Mouse (Mus musculus): Measurements from ENCODE around the gene Herc4. TPM values are rescaled to one million over a fixed set of nuclear protein-coding genes. Genes with fewer than 3 reads are reported as not detected.
A peak's percentile ranks its signal among the peaks of the same experiment; 100 is the strongest.

Herc4 gene
- polyA plus RNA-seq, 1 experiment from 2014 or later, result 49.6 TPM

- Histone ChIP-seq H3K4me2 (no peak overlapping the region), H3K4me3 (replicated peaks) (no peak overlapping the region), H3K27ac (no peak overlapping the region), H3K9me3 (no peaks in the 10 kb centered on the region), H3K4me1 (no peaks in the 10 kb centered on the region), H3K27me3 (no peaks in the 10 kb centered on the region), H3K9ac (no peak overlapping the region), H3K36me3 (replicated peaks) (peaks cover 42% of the 10 kb centered on the region)
- no peak for ATAC-seq (ENCODE audit: low FRiP score)
- 96% methylated on average over 2 of the region's 2 CpGs for WGBS
Observed at GRCm38 (mm10) chr10:63267941-63268340, 24.3 kb downstream of the Herc4 start.

GRCm38 (mm10) chr10:63272401-63272800 lies 28.8 kb downstream of the Herc4 start:
- no peak overlapping the region for H3K4me3 ChIP-seq (replicated peaks)
- H3K36me3 ChIP-seq (replicated peaks), result peaks cover 38% of the 10 kb centered on the region
- H3K9ac ChIP-seq, result no peak overlapping the region
- no peak for ATAC-seq (ENCODE audit: low FRiP score)
- H3K27ac ChIP-seq, result no peak overlapping the region
- no peaks in the 10 kb centered on the region for H3K9me3 ChIP-seq
- H3K4me2 ChIP-seq, result no peak overlapping the region
- no peaks in the 10 kb centered on the region for H3K4me1 ChIP-seq
- H3K27me3 ChIP-seq, result no peaks in the 10 kb centered on the region

- no peaks in the 10 kb centered on the region for H3K27me3 ChIP-seq
- no peak overlapping the region for H3K4me3 ChIP-seq (replicated peaks)
- no peaks in the 10 kb centered on the region for H3K4me1 ChIP-seq
- H3K9me3 ChIP-seq, result no peaks in the 10 kb centered on the region
- no peak for ATAC-seq (ENCODE audit: low FRiP score)
- no peak overlapping the region for H3K4me2 ChIP-seq
- WGBS, result 94% methylated on average over 5 of the region's 5 CpGs
- H3K36me3 ChIP-seq (replicated peaks), result peaks cover 38% of the 10 kb centered on the region
- no peak overlapping the region for H3K9ac ChIP-seq
- no peak overlapping the region for H3K27ac ChIP-seq
Observed at GRCm38 (mm10) chr10:63272868-63273267, 29.3 kb downstream of the Herc4 start.

- ATAC-seq (ENCODE audit: low FRiP score), result no peak
- Histone ChIP-seq H3K4me3 (replicated peaks) (no peak overlapping the region), H3K9ac (no peak overlapping the region), H3K9me3 (no peaks in the 10 kb centered on the region), H3K27me3 (no peaks in the 10 kb centered on the region), H3K27ac (no peak overlapping the region), H3K36me3 (replicated peaks) (peaks cover 40% of the 10 kb centered on the region), H3K4me1 (no peaks in the 10 kb centered on the region), H3K4me2 (no peak overlapping the region)
- WGBS, result 94% methylated on average over 3 of the region's 3 CpGs
Observed at GRCm38 (mm10) chr10:63277010-63277409, 33.4 kb downstream of the Herc4 start.

- H3K27ac ChIP-seq, result no peak overlapping the region
- WGBS, result 90% methylated on average over 3 of the region's 3 CpGs
- H3K9me3 ChIP-seq, result no peaks in the 10 kb centered on the region
- no peak overlapping the region for H3K4me3 ChIP-seq (replicated peaks)
- H3K4me1 ChIP-seq, result no peaks in the 10 kb centered on the region
- no peaks in the 10 kb centered on the region for H3K27me3 ChIP-seq
- H3K36me3 ChIP-seq (replicated peaks), result peaks cover 40% of the 10 kb centered on the region
- no peak overlapping the region for H3K4me2 ChIP-seq
- H3K9ac ChIP-seq, result no peak overlapping the region
- no peak for ATAC-seq (ENCODE audit: low FRiP score)
Observed at GRCm38 (mm10) chr10:63279851-63280250, 36.2 kb downstream of the Herc4 start.

GRCm38 (mm10) chr10:63282417-63282816 lies 38.8 kb downstream of the Herc4 start:
- H3K27ac ChIP-seq, result no peak overlapping the region
- H3K36me3 ChIP-seq (replicated peaks), result peaks cover 50% of the 10 kb centered on the region
- H3K9ac ChIP-seq, result no peak overlapping the region
- H3K9me3 ChIP-seq, result no peaks in the 10 kb centered on the region
- H3K4me3 ChIP-seq (replicated peaks), result no peak overlapping the region
- no peaks in the 10 kb centered on the region for H3K27me3 ChIP-seq
- 90% methylated on average over 4 of the region's 4 CpGs for WGBS
- no peak overlapping the region for H3K4me2 ChIP-seq
- no peak for ATAC-seq (ENCODE audit: low FRiP score)
- H3K4me1 ChIP-seq, result no peaks in the 10 kb centered on the region

- ATAC-seq (ENCODE audit: low FRiP score), result no peak
- Histone ChIP-seq H3K4me2 (no peak overlapping the region), H3K27ac (no peak overlapping the region), H3K9ac (no peak overlapping the region), H3K4me3 (replicated peaks) (no peak overlapping the region), H3K9me3 (no peaks in the 10 kb centered on the region), H3K36me3 (replicated peaks) (peaks cover 54% of the 10 kb centered on the region), H3K27me3 (no peaks in the 10 kb centered on the region), H3K4me1 (no peaks in the 10 kb centered on the region)
- 89% methylated on average over 7 of the region's 7 CpGs for WGBS
Observed at GRCm38 (mm10) chr10:63282846-63283245, 39.2 kb downstream of the Herc4 start.

- H3K9ac ChIP-seq, result no peak overlapping the region
- no peaks in the 10 kb centered on the region for H3K4me1 ChIP-seq
- no peaks in the 10 kb centered on the region for H3K27me3 ChIP-seq
- H3K4me3 ChIP-seq (replicated peaks), result no peak overlapping the region
- peaks cover 39% of the 10 kb centered on the region for H3K36me3 ChIP-seq (replicated peaks)
- ATAC-seq (ENCODE audit: low FRiP score), result no peak
- H3K4me2 ChIP-seq, result no peak overlapping the region
- H3K27ac ChIP-seq, result no peak overlapping the region
- 95% methylated on average over 2 of the region's 2 CpGs for WGBS
- no peaks in the 10 kb centered on the region for H3K9me3 ChIP-seq
Observed at GRCm38 (mm10) chr10:63302356-63302755, 58.7 kb downstream of the Herc4 start.

GRCm38 (mm10) chr10:63308582-63309366 lies 65.2 kb downstream of the Herc4 start:
- Histone ChIP-seq H3K27ac (no peak overlapping the region), H3K27me3 (no peaks in the 10 kb centered on the region), H3K4me1 (no peaks in the 10 kb centered on the region), H3K9ac (no peak overlapping the region), H3K4me3 (replicated peaks) (no peak overlapping the region), H3K9me3 (no peaks in the 10 kb centered on the region), H3K36me3 (replicated peaks) (peaks cover 54% of the 10 kb centered on the region), H3K4me2 (no peak overlapping the region)
- ATAC-seq (ENCODE audit: low FRiP score), result peak; percentile 61; the same call in 1 of the 2 replicates
- WGBS, result 39% methylated on average over 10 of the region's 10 CpGs

- Histone ChIP-seq H3K4me2 (no peak overlapping the region), H3K4me3 (replicated peaks) (no peak overlapping the region), H3K27ac (no peak overlapping the region), H3K9me3 (no peaks in the 10 kb centered on the region), H3K36me3 (replicated peaks) (peaks cover 59% of the 10 kb centered on the region), H3K27me3 (no peaks in the 10 kb centered on the region), H3K4me1 (no peaks in the 10 kb centered on the region), H3K9ac (no peak overlapping the region)
- no peak for ATAC-seq (ENCODE audit: low FRiP score)
- WGBS, result 93% methylated on average over 1 of the region's 1 CpGs
Observed at GRCm38 (mm10) chr10:63313726-63314125, 70.1 kb downstream of the Herc4 start.

- Histone ChIP-seq H3K4me2 (no peak overlapping the region), H3K9ac (no peak overlapping the region), H3K27me3 (no peaks in the 10 kb centered on the region), H3K4me3 (replicated peaks) (no peak overlapping the region), H3K27ac (no peak overlapping the region), H3K36me3 (replicated peaks) (peaks cover 64% of the 10 kb centered on the region), H3K9me3 (no peaks in the 10 kb centered on the region), H3K4me1 (no peaks in the 10 kb centered on the region)
- 90% methylated on average over 1 of the region's 1 CpGs for WGBS
- no peak for ATAC-seq (ENCODE audit: low FRiP score)
Observed at GRCm38 (mm10) chr10:63327091-63327490, 83.5 kb downstream of the Herc4 start.

GRCm38 (mm10) chr10:63336901-63337300 lies 93.3 kb downstream of the Herc4 start:
- H3K9ac ChIP-seq, result peak overlapping the region; percentile 96; the same call in 1 of the 2 replicates
- H3K27ac ChIP-seq, result no peak overlapping the region
- H3K4me1 ChIP-seq, result peaks cover 22% of the 10 kb centered on the region
- peak overlapping the region; percentile 78 for H3K4me2 ChIP-seq
- H3K36me3 ChIP-seq (replicated peaks), result peaks cover 23% of the 10 kb centered on the region
- 68% methylated on average over 13 of the region's 13 CpGs for WGBS
- no peaks in the 10 kb centered on the region for H3K27me3 ChIP-seq
- no peak for ATAC-seq (ENCODE audit: low FRiP score)
- H3K9me3 ChIP-seq, result no peaks in the 10 kb centered on the region
- peak overlapping the region; percentile 84 for H3K4me3 ChIP-seq (replicated peaks)

- peak overlapping the region; percentile 96 for H3K9ac ChIP-seq
- WGBS, result 35% methylated on average over 5 of the region's 5 CpGs
Observed at GRCm38 (mm10) chr10:63337326-63337725, 93.7 kb downstream of the Herc4 start.

More at GRCm38 (mm10) chr10:63337326-63337725, 93.7 kb downstream of the Herc4 start:
- Histone ChIP-seq H3K4me1 (peaks cover 22% of the 10 kb centered on the region), H3K4me3 (replicated peaks) (peak overlapping the region; percentile 84), H3K27ac (no peak overlapping the region), H3K9me3 (no peaks in the 10 kb centered on the region), H3K27me3 (no peaks in the 10 kb centered on the region), H3K36me3 (replicated peaks) (peaks cover 23% of the 10 kb centered on the region), H3K4me2 (peak overlapping the region; percentile 78)
- no peak for ATAC-seq (ENCODE audit: low FRiP score)
